ENCODE assay signal across 7 mouse cellular contexts in the genomic region with DNA sequence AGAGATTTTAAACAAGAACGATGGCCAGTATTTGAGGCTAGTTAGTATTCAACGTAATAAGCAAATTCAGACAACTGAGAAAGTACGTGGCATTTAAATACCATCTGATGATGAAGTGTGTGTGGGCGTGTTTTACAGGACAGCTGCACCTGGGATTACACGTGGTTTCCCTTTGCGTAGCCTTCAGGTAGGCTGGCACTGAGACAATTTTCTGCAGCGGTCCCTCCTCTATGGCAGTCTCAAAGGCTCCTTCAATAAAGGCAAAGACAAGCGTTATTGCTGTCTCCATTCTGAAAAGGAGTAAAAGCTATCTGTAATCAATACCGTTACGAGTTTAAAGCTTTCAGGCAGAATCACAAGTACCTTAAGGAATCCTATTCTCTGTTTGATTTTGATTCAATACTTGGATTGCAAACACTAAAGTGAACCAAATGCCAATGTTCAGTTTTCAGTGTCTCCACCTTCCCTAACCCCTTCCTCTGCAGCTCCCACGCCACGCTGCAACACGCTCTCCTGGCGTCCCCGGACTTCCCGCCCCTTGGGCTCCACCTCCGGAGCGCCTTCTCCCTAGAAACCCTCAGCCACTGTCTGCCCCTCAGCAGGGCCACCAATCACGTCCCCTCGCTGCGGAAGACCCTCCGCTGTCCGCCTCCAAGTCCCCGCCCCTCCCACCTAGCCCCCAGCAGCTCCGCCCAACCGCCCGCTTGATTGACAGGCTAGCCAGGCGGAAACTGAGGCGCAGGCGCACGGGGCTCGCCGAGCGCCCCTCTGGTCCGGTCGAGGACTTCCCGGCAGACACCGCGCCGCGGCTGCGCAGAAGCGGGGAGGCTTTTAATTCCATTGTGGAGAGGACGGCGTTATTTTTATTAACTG. TPM values are rescaled to one million over a fixed set of nuclear protein-coding genes. Genes with fewer than 3 reads are reported as not detected.
DNase-seq lines count a peak whose midpoint lies in the region; ATAC-seq and TF ChIP-seq lines count a peak whose summit lies in the region.

A gene (plus strand): TSS at position 756 of the 873 bp plus-strand sequence.

- peaks cover 42% of the 10 kb centered on the region for H3K4me1 ChIP-seq in embryonic facial prominence, embryonic 10.5 days
- 0 out of 2 replicates have a peak, but pooled peaks cover 9% of the 10 kb centered on the region for H3K4me1 ChIP-seq in intestine, postnatal 0 days (replicated peaks; ENCODE audit: control insufficient read depth, insufficient read depth, low read length)
- H3K4me1 ChIP-seq in midbrain, embryonic 12.5 days, result peaks cover 38% of the 10 kb centered on the region
- H3K4me1 ChIP-seq in small intestine, adult 2 months (ENCODE audit: control insufficient read depth, insufficient read depth, insufficient read length, low read length), result peaks cover 6% of the 10 kb centered on the region; the same call in 1 of the 2 replicates

- peak within 1 kb of the TSS; percentile 98 for H3K4me3 ChIP-seq in embryonic facial prominence, embryonic 10.5 days
- H3K4me3 ChIP-seq in intestine, postnatal 0 days (ENCODE audit: low read depth, low read length), result peak within 1 kb of the TSS; percentile 91
- peak within 1 kb of the TSS; percentile 96 for H3K4me3 ChIP-seq in midbrain, embryonic 12.5 days
- H3K4me3 ChIP-seq in small intestine, adult 2 months (ENCODE audit: low read depth, low read length), result peak within 1 kb of the TSS; percentile 76

- peak within 1 kb of the TSS; percentile 98 for H3K27ac ChIP-seq in embryonic facial prominence, embryonic 10.5 days (replicated peaks)
- peak within 1 kb of the TSS; percentile 87 for H3K27ac ChIP-seq in intestine, postnatal 0 days (ENCODE audit: low read depth, low read length)
- H3K27ac ChIP-seq in midbrain, embryonic 12.5 days (replicated peaks), result peak within 1 kb of the TSS; percentile 92
- H3K27ac ChIP-seq in small intestine, adult 2 months (ENCODE audit: insufficient read depth, low read depth, low read length), result 0 out of 2 replicates have a peak within 1 kb of the TSS, but pooled peaks have one; percentile 12

- TF ChIP-seq CTCF in intestine, postnatal 0 days (IDR thresholded peaks at IDR 0.05; ENCODE audit: low read depth), result no peak; the same call in 1 of the 2 replicates
- no peak for TF ChIP-seq CTCF in small intestine, adult 2 months (IDR thresholded peaks at IDR 0.05; ENCODE audit: extremely low read depth, insufficient read length, insufficient replicate concordance, low read depth, low read length)

- peak; percentile 97 for DNase-seq in adrenal gland, postnatal 10 days
- peak; percentile 99 for DNase-seq in embryonic facial prominence, embryonic 10.5 days (ENCODE audit: low spot score)
- DNase-seq in gonadal fat pad, adult 2 months (ENCODE audit: low read depth), result peak; percentile 51
- DNase-seq in left cerebral cortex, postnatal 4 days, result peak; percentile 99

- 3% methylated on average over 45 of the region's 45 CpGs for WGBS in embryonic facial prominence, embryonic 10.5 days
- under 1% methylated on average over 45 of the region's 45 CpGs for WGBS in intestine, postnatal 0 days
- 3% methylated on average over 45 of the region's 45 CpGs for WGBS in midbrain, embryonic 12.5 days
- under 1% methylated on average over 45 of the region's 45 CpGs for WGBS in small intestine, adult 2 months

- intact Hi-C loops in left cerebral cortex, postnatal 4 days (cut with DNase I), result loop anchor here (10.0 kb wide), 1 partner anchor 110 kb away; no protein-coding TSS in a partner anchor

- peak; percentile 95 for ATAC-seq in intestine, postnatal 0 days
- ATAC-seq in midbrain, embryonic 12.5 days (ENCODE audit: low FRiP score, low read depth), result peak; percentile 98

- H3K9me3 ChIP-seq in embryonic facial prominence, embryonic 10.5 days, result no peaks in the 10 kb centered on the region
- no peaks in the 10 kb centered on the region for H3K9me3 ChIP-seq in intestine, postnatal 0 days (ENCODE audit: control insufficient read depth)
- no peaks in the 10 kb centered on the region for H3K9me3 ChIP-seq in midbrain, embryonic 12.5 days

- H3K9ac ChIP-seq in intestine, postnatal 0 days (ENCODE audit: low read depth, low read length), result peak within 1 kb of the TSS; percentile 95
- peak within 1 kb of the TSS; percentile 96 for H3K9ac ChIP-seq in midbrain, embryonic 12.5 days (replicated peaks)

- H3K27me3 ChIP-seq in embryonic facial prominence, embryonic 10.5 days (replicated peaks; ENCODE audit: low read depth, poor library complexity, severe bottlenecking), result no peaks in the 10 kb centered on the region
- no peaks in the 10 kb centered on the region for H3K27me3 ChIP-seq in intestine, postnatal 0 days (replicated peaks; ENCODE audit: control insufficient read depth, insufficient read depth, low read length)
- no peaks in the 10 kb centered on the region for H3K27me3 ChIP-seq in midbrain, embryonic 12.5 days
- H3K27me3 ChIP-seq in small intestine, adult 2 months (ENCODE audit: control insufficient read depth, insufficient read depth, low read length), result no peaks in the 10 kb centered on the region; the same call in 1 of the 2 replicates

- peaks cover 40% of the 10 kb centered on the region for H3K36me3 ChIP-seq in embryonic facial prominence, embryonic 10.5 days (replicated peaks)
- no peaks in the 10 kb centered on the region for H3K36me3 ChIP-seq in intestine, postnatal 0 days (ENCODE audit: control insufficient read depth, insufficient read depth)
- H3K36me3 ChIP-seq in midbrain, embryonic 12.5 days, result peaks cover 26% of the 10 kb centered on the region
- H3K36me3 ChIP-seq in small intestine, adult 2 months (ENCODE audit: control insufficient read depth, insufficient read depth, low read length), result no peaks in the 10 kb centered on the region

- peak within 1 kb of the TSS; percentile 90 for H3K4me2 ChIP-seq in intestine, postnatal 0 days (replicated peaks; ENCODE audit: low read depth)
- peak within 1 kb of the TSS; percentile 91 for H3K4me2 ChIP-seq in midbrain, embryonic 12.5 days (replicated peaks)

- TF ChIP-seq POLR2A in small intestine, adult 2 months (IDR thresholded peaks at IDR 0.05; ENCODE audit: low read depth, low read length), result peak; percentile 56

RNA-seq across cellular contexts. Expression of the gene that starts here (rescaled TPM):
- total RNA-seq in adrenal gland, postnatal 10 days (2021), result 10 to 100 TPM; 14.8 to 17.1 TPM
- 32.8 and 33.0 TPM in 2 replicates for polyA plus RNA-seq in embryonic facial prominence, embryonic 10.5 days (2016; fragmentation: Nextera tagmentation; extraction: Ambion mirVana)
- polyA plus RNA-seq in gonadal fat pad, adult 2 months (2012; rRNA removed), result 1.3 and 3.0 TPM in 2 replicates
- polyA plus RNA-seq in intestine, postnatal 0 days (2015; fragmentation: Nextera tagmentation; extraction: Ambion mirVana), result 6.8 and 7.2 TPM in 2 replicates
- total RNA-seq in left cerebral cortex, postnatal 4 days (2021), result 10 to 100 TPM; 33.3 to 36.0 TPM
- 33.9 and 36.5 TPM in 2 replicates for polyA plus RNA-seq in midbrain, embryonic 12.5 days (2016; fragmentation: Nextera tagmentation; extraction: Ambion mirVana)
- polyA plus RNA-seq in small intestine, adult 2 months (2012; rRNA removed), result 0.42 and 0.63 TPM in 2 replicates

Comparison
In these comparisons a context has a peak if more than half of its experiments do, and no peak if none do; other contexts are left out.
1. Peak in every context shown above with its lines: DNase-seq, ATAC-seq, H3K4me3 ChIP-seq and H3K27ac ChIP-seq.
2. H3K27ac ChIP-seq: peak in every context shown above with its lines; median percentile 98 in embryonic facial prominence, embryonic 10.5 days; 92 in midbrain, embryonic 12.5 days; 87 in intestine, postnatal 0 days; 12 in small intestine, adult 2 months.